Mouse (Mus musculus) limb, embryonic 14.5 days (tissue): Measurements from ENCODE around the gene Atn1. TPM values are rescaled to one million over a fixed set of nuclear protein-coding genes. Genes with fewer than 3 reads are reported as not detected.

ENCODE experiments used
- ATAC-seq: fragments of 200-750 bp; cut with Nextera tagmentation; 2 replicates; pipeline ENCODE4 v1.8.0; 2017; ENCODE audit warnings: low read depth, moderate number of reproducible peaks, moderate TSS enrichment; ENCODE audit not compliant: low FRiP score
- DNase-seq: peaks from one replicate; pipeline ENCODE4 v3.0.0-alpha.2; 2015; ENCODE audit warnings: low spot score
- H3K27ac ChIP-seq: fragments of 300-500 bp; sonication (generic); replicated peaks from 2 replicates; pipeline ENCODE4 v1.5.1; 2014; ENCODE audit warnings: low read depth, mild to moderate bottlenecking, low read length, moderate library complexity, mixed read lengths
- H3K27me3 ChIP-seq: fragments of 300-500 bp; sonication (generic); 2 replicates; pipeline ENCODE4 v1.6.1; 2014; ENCODE audit warnings: low read length, mixed read lengths; ENCODE audit not compliant: control insufficient read depth, insufficient read depth
- H3K36me3 ChIP-seq: fragments of 300-500 bp; sonication (generic); 2 replicates; pipeline ENCODE4 v1.6.1; 2014; ENCODE audit warnings: mild to moderate bottlenecking, low read length, moderate library complexity, mixed read lengths; ENCODE audit not compliant: control insufficient read depth, insufficient read depth
- H3K4me1 ChIP-seq: fragments of 300-500 bp; sonication (generic); 2 replicates; pipeline ENCODE4 v1.6.1; 2014; ENCODE audit warnings: antibody characterized with exemption, low read length, mixed read lengths; ENCODE audit not compliant: control insufficient read depth, insufficient read depth
- H3K4me2 ChIP-seq: fragments of 300-500 bp; sonication (generic); replicated peaks from 2 replicates; pipeline ENCODE4 v1.6.1; 2014; ENCODE audit warnings: low read depth, mild to moderate bottlenecking, low read length, moderate library complexity; ENCODE audit not compliant: severe bottlenecking
- H3K4me3 ChIP-seq: fragments of 300-500 bp; sonication (generic); replicated peaks from 2 replicates; pipeline ENCODE4 v1.5.1; 2014; ENCODE audit warnings: low read length
- H3K9ac ChIP-seq: fragments of 300-500 bp; sonication (generic); 2 replicates; pipeline ENCODE4 v1.6.1; 2014; ENCODE audit warnings: mild to moderate bottlenecking, low read depth, low read length, moderate library complexity; ENCODE audit not compliant: severe bottlenecking
- H3K9me3 ChIP-seq: fragments of 300-500 bp; sonication (generic); 2 replicates; pipeline ENCODE4 v1.6.1; 2016; ENCODE audit warnings: low read length; ENCODE audit not compliant: control insufficient read depth
- POLR2A ChIP-seq: fragments of 200-500 bp; IDR thresholded peaks from 2 replicates; pipeline ENCODE4 v1.8.0; 2012; ENCODE audit warnings: inconsistent platforms, mild to moderate bottlenecking, moderate library complexity, borderline replicate concordance; ENCODE audit not compliant: insufficient read depth, insufficient read length; ENCODE audit errors: extremely low read depth
- WGBS: fragments of 180-500 bp; shearing (Covaris S2); extraction: QIAGEN DNeasy Blood & Tissue Kit; methylation state at CpG from one replicate; pipeline ENCODE4 v1.1.7; 2014; 5-methylcytosine and 5-hydroxymethylcytosine counted together
- polyA plus RNA-seq, 2 experiments: library from polyadenylated mRNA; depleted of rRNA in 1 of 2; stranded (reverse) in 1 of 2; unstranded in 1 of 2; fragments of >200 nt; fragmentation: Nextera tagmentation in 1 of 2; extraction: Ambion mirVana in 1 of 2; gene quantifications; 2 replicates each; pipeline versions ENCODE4 v1.2.1 to v1.2.3; 2012 to 2014

Gene Atn1
- polyA plus RNA-seq, 2 experiments, result 14.6 to 102 TPM

- no peak for DNase-seq
- 75% methylated on average over 2 of the region's 2 CpGs for WGBS
- ATAC-seq, result no peak
These were observed 39.9 kb upstream of the Atn1 start for GRCm38 (mm10) chr6:124796200-124796599.

GRCm38 (mm10) chr6:124795781-124796180 is 39.5 kb upstream of the Atn1 start:
- no peaks in the 10 kb centered on the region for H3K27me3 ChIP-seq
- DNase-seq (no peak), ATAC-seq (no peak)
- no peak for TF ChIP-seq POLR2A
- 81% methylated on average over 4 of the region's 4 CpGs for WGBS
- no peaks in the 10 kb centered on the region for H3K36me3 ChIP-seq
- no peak overlapping the region for H3K4me3 ChIP-seq
- H3K4me1 ChIP-seq, result no peaks in the 10 kb centered on the region
- no peak overlapping the region for H3K4me2 ChIP-seq
- H3K27ac ChIP-seq, result no peak overlapping the region
- no peaks in the 10 kb centered on the region for H3K9me3 ChIP-seq
- no peak overlapping the region for H3K9ac ChIP-seq

More at GRCm38 (mm10) chr6:124796200-124796599, 39.9 kb upstream of the Atn1 start:
- H3K27me3 ChIP-seq, result no peaks in the 10 kb centered on the region
- H3K9ac ChIP-seq, result no peak overlapping the region
- H3K27ac ChIP-seq, result no peak overlapping the region
- H3K36me3 ChIP-seq, result no peaks in the 10 kb centered on the region
- no peak for TF ChIP-seq POLR2A
- H3K4me1 ChIP-seq, result no peaks in the 10 kb centered on the region
- no peaks in the 10 kb centered on the region for H3K9me3 ChIP-seq
- no peak overlapping the region for H3K4me2 ChIP-seq
- H3K4me3 ChIP-seq, result no peak overlapping the region

GRCm38 (mm10) chr6:124791911-124792310 is 35.6 kb upstream of the Atn1 start:
- no peak overlapping the region for H3K27ac ChIP-seq
- no peaks in the 10 kb centered on the region for H3K36me3 ChIP-seq
- no peak for TF ChIP-seq POLR2A
- no peak for ATAC-seq
- H3K9ac ChIP-seq, result no peak overlapping the region
- no peak for DNase-seq
- H3K9me3 ChIP-seq, result no peaks in the 10 kb centered on the region
- no peaks in the 10 kb centered on the region for H3K27me3 ChIP-seq
- no peak overlapping the region for H3K4me3 ChIP-seq
- no peak overlapping the region for H3K4me2 ChIP-seq
- H3K4me1 ChIP-seq, result no peaks in the 10 kb centered on the region
- WGBS, result 86% methylated on average over 3 of the region's 3 CpGs

GRCm38 (mm10) chr6:124790121-124790520 is 33.8 kb upstream of the Atn1 start:
- ATAC-seq (no peak), DNase-seq (no peak)
- Histone ChIP-seq H3K4me3 (no peak overlapping the region), H3K36me3 (no peaks in the 10 kb centered on the region), H3K4me1 (no peaks in the 10 kb centered on the region), H3K9ac (no peak overlapping the region), H3K9me3 (no peaks in the 10 kb centered on the region), H3K27ac (no peak overlapping the region), H3K27me3 (no peaks in the 10 kb centered on the region), H3K4me2 (no peak overlapping the region)
- no peak for TF ChIP-seq POLR2A
- WGBS, result 62% methylated on average over 4 of the region's 4 CpGs

GRCm38 (mm10) chr6:124789519-124789918 is 33.2 kb upstream of the Atn1 start:
- no peak overlapping the region for H3K4me2 ChIP-seq
- H3K9ac ChIP-seq, result no peak overlapping the region
- DNase-seq (no peak), ATAC-seq (no peak)
- WGBS, result 89% methylated on average over 4 of the region's 4 CpGs
- H3K27ac ChIP-seq, result no peak overlapping the region
- no peak overlapping the region for H3K4me3 ChIP-seq
- H3K27me3 ChIP-seq, result no peaks in the 10 kb centered on the region
- TF ChIP-seq POLR2A, result no peak
- H3K4me1 ChIP-seq, result no peaks in the 10 kb centered on the region
- H3K36me3 ChIP-seq, result no peaks in the 10 kb centered on the region
- no peaks in the 10 kb centered on the region for H3K9me3 ChIP-seq

GRCm38 (mm10) chr6:124787722-124788121 is 31.4 kb upstream of the Atn1 start:
- Histone ChIP-seq H3K36me3 (no peaks in the 10 kb centered on the region), H3K9ac (no peak overlapping the region), H3K27me3 (no peaks in the 10 kb centered on the region), H3K4me1 (no peaks in the 10 kb centered on the region), H3K4me3 (no peak overlapping the region), H3K9me3 (no peaks in the 10 kb centered on the region), H3K4me2 (no peak overlapping the region), H3K27ac (no peak overlapping the region)
- TF ChIP-seq POLR2A, result no peak
- ATAC-seq, result no peak
- 73% methylated on average over 10 of the region's 10 CpGs for WGBS
- no peak for DNase-seq
